In genomic region chr2:170152036-170152686, GRCm38 (mm10) we compare ENCODE assay signal across 11 mouse cellular contexts. TPM values are rescaled to one million over a fixed set of nuclear protein-coding genes. Genes with fewer than 3 reads are reported as not detected.
DNase-seq lines count a peak whose midpoint lies in the region; ATAC-seq and TF ChIP-seq lines count a peak whose summit lies in the region.
"Had no signal": no experiment of that assay in that cellular context is flagged by ENCODE, and none has a peak within 500 bp of the region (broad histone marks: within the 10 kb centered on the region; RNA-seq: fewer than 3 reads in every experiment).

No protein-coding gene starts in this region.

- TF ChIP-seq EP300 in stomach, postnatal 0 days (optimal IDR thresholded peaks at IDR 0.05), result no peak

- ATAC-seq in heart, embryonic 12.5 days (ENCODE audit: insufficient number of reproducible peaks, low FRiP score), result no peak
- ATAC-seq in stomach, embryonic 15.5 days (ENCODE audit: insufficient read depth, low FRiP score, low read depth), result no peak
- no peak for ATAC-seq in stomach, postnatal 0 days (ENCODE audit: low FRiP score, low TSS enrichment)
- ATAC-seq: intestine, postnatal 0 days; midbrain, embryonic 15.5 days had no signal

- 51% methylated on average over 5 of the region's 5 CpGs for WGBS in heart, embryonic 12.5 days
- WGBS in stomach, embryonic 15.5 days, result 46% methylated on average over 5 of the region's 5 CpGs
- 38% methylated on average over 5 of the region's 5 CpGs for WGBS in stomach, postnatal 0 days
- 66% methylated on average over 5 of the region's 5 CpGs for WGBS in limb, embryonic 10.5 days
- WGBS in midbrain, embryonic 10.5 days, result 67% methylated on average over 5 of the region's 5 CpGs

- no peaks in the 10 kb centered on the region for H3K36me3 ChIP-seq in heart, embryonic 12.5 days
- H3K36me3 ChIP-seq in stomach, embryonic 15.5 days, result no peaks in the 10 kb centered on the region
- H3K36me3 ChIP-seq in stomach, postnatal 0 days (ENCODE audit: control insufficient read depth, insufficient read depth, low read length), result no peaks in the 10 kb centered on the region
- H3K36me3 ChIP-seq in limb, embryonic 10.5 days, result no peaks in the 10 kb centered on the region
- H3K36me3 ChIP-seq in midbrain, embryonic 10.5 days, result no peaks in the 10 kb centered on the region
- H3K36me3 ChIP-seq: limb, embryonic 15.5 days; midbrain, embryonic 15.5 days; neural tube, embryonic 13.5 days had no signal

- H3K27ac ChIP-seq in heart, embryonic 12.5 days (ENCODE audit: poor library complexity, severe bottlenecking), result peak overlapping the region; percentile 18; the same call in 1 of the 2 replicates
- peak overlapping the region; percentile 81; the same call in 1 of the 2 replicates for H3K27ac ChIP-seq in stomach, embryonic 15.5 days
- no peak overlapping the region; the same call in 1 of the 2 replicates for H3K27ac ChIP-seq in stomach, postnatal 0 days (replicated peaks)
- H3K27ac ChIP-seq in limb, embryonic 10.5 days, result 0 out of 2 replicates have a peak overlapping the region, but pooled peaks have one; percentile 85
- no peak overlapping the region for H3K27ac ChIP-seq in midbrain, embryonic 10.5 days (replicated peaks)
- H3K27ac ChIP-seq: limb, embryonic 15.5 days; midbrain, embryonic 15.5 days; neural tube, embryonic 13.5 days had no signal

- no peak for DNase-seq in heart, adult 8-10 months (ENCODE audit: low spot score)
- no peak for DNase-seq in stomach, postnatal 0 days (ENCODE audit: low spot score)
- no peak for DNase-seq in limb, embryonic 10.5 days (ENCODE audit: low spot score)
- DNase-seq in midbrain, embryonic 10.5 days (ENCODE audit: low spot score), result no peak
- DNase-seq in left cerebral cortex, adult 8-10 months (ENCODE audit: low spot score in 2 of 2), result no peak

- no peak overlapping the region for H3K4me3 ChIP-seq in heart, embryonic 12.5 days
- H3K4me3 ChIP-seq in stomach, embryonic 15.5 days (replicated peaks), result no peak overlapping the region
- H3K4me3 ChIP-seq in stomach, postnatal 0 days (ENCODE audit: low read depth, low read length), result no peak overlapping the region
- no peak overlapping the region for H3K4me3 ChIP-seq in limb, embryonic 10.5 days
- H3K4me3 ChIP-seq in midbrain, embryonic 10.5 days, result no peak overlapping the region
- H3K4me3 ChIP-seq: midbrain, embryonic 15.5 days; neural tube, embryonic 13.5 days had no signal

- H3K4me2 ChIP-seq in heart, embryonic 12.5 days, result no peak overlapping the region
- no peak overlapping the region for H3K4me2 ChIP-seq in stomach, embryonic 15.5 days
- H3K4me2 ChIP-seq in stomach, postnatal 0 days (replicated peaks; ENCODE audit: low read depth), result no peak overlapping the region
- H3K4me2 ChIP-seq: midbrain, embryonic 15.5 days had no signal

- H3K9me3 ChIP-seq in heart, embryonic 12.5 days (replicated peaks), result no peaks in the 10 kb centered on the region
- H3K9me3 ChIP-seq in stomach, embryonic 15.5 days, result no peaks in the 10 kb centered on the region
- no peaks in the 10 kb centered on the region for H3K9me3 ChIP-seq in stomach, postnatal 0 days (ENCODE audit: control insufficient read depth, low read length)
- no peaks in the 10 kb centered on the region for H3K9me3 ChIP-seq in limb, embryonic 10.5 days (replicated peaks)
- H3K9me3 ChIP-seq in midbrain, embryonic 10.5 days (replicated peaks), result no peaks in the 10 kb centered on the region
- H3K9me3 ChIP-seq: limb, embryonic 15.5 days; midbrain, embryonic 15.5 days; neural tube, embryonic 13.5 days had no signal

- peaks cover 36% of the 10 kb centered on the region for H3K4me1 ChIP-seq in heart, embryonic 12.5 days (replicated peaks)
- H3K4me1 ChIP-seq in stomach, embryonic 15.5 days, result peaks cover 28% of the 10 kb centered on the region
- H3K4me1 ChIP-seq in stomach, postnatal 0 days (replicated peaks; ENCODE audit: control insufficient read depth, insufficient read depth), result no peaks in the 10 kb centered on the region
- H3K4me1 ChIP-seq in limb, embryonic 10.5 days, result peaks cover 40% of the 10 kb centered on the region
- peaks cover 35% of the 10 kb centered on the region for H3K4me1 ChIP-seq in midbrain, embryonic 10.5 days

- no peak for TF ChIP-seq CTCF in stomach, postnatal 0 days (IDR thresholded peaks at IDR 0.05; ENCODE audit: low read depth)

- no peak overlapping the region for H3K9ac ChIP-seq in heart, embryonic 12.5 days
- H3K9ac ChIP-seq in stomach, embryonic 15.5 days, result no peak overlapping the region
- H3K9ac ChIP-seq in stomach, postnatal 0 days (ENCODE audit: low read length), result no peak overlapping the region
- H3K9ac ChIP-seq: limb, embryonic 15.5 days; midbrain, embryonic 15.5 days; neural tube, embryonic 13.5 days had no signal

- H3K27me3 ChIP-seq in heart, embryonic 12.5 days (replicated peaks), result no peaks in the 10 kb centered on the region
- H3K27me3 ChIP-seq in stomach, embryonic 15.5 days (replicated peaks), result no peaks in the 10 kb centered on the region
- H3K27me3 ChIP-seq in stomach, postnatal 0 days (ENCODE audit: control insufficient read depth, insufficient read depth, low read length), result no peaks in the 10 kb centered on the region
- peaks cover 6% of the 10 kb centered on the region; the same call in 1 of the 2 replicates for H3K27me3 ChIP-seq in limb, embryonic 10.5 days (ENCODE audit: low read depth, poor library complexity, severe bottlenecking)
- peaks cover 27% of the 10 kb centered on the region for H3K27me3 ChIP-seq in midbrain, embryonic 10.5 days (ENCODE audit: low read depth, poor library complexity, severe bottlenecking)
- H3K27me3 ChIP-seq: limb, embryonic 15.5 days; midbrain, embryonic 15.5 days had no signal

RNA-seq across cellular contexts. Expression of gene Zfp217, which starts 4.3 kb away (rescaled TPM):
- polyA plus RNA-seq in heart, embryonic 12.5 days (2016; fragmentation: Nextera tagmentation; extraction: Ambion mirVana), result 3.5 and 3.7 TPM in 2 replicates
- total RNA-seq in heart, adult 8-10 months (2022), result 10 to 100 TPM in 1 of 4 experiments, 1 to 10 TPM in 3; 7.4 to 12.0 (median 8.9) TPM
- 3.9 and 4.0 TPM in 2 replicates for polyA plus RNA-seq in stomach, embryonic 15.5 days (2015; fragmentation: Nextera tagmentation; extraction: Ambion mirVana)
- 1.5 and 1.7 TPM in 2 replicates for polyA plus RNA-seq in stomach, postnatal 0 days (2015; fragmentation: Nextera tagmentation; extraction: Ambion mirVana)
- polyA plus RNA-seq in limb, embryonic 10.5 days (2016; fragmentation: Nextera tagmentation; extraction: Ambion mirVana), result 3.9 and 4.1 TPM in 2 replicates
- polyA plus RNA-seq in midbrain, embryonic 10.5 days (2016; fragmentation: Nextera tagmentation; extraction: Ambion mirVana), result 2.8 and 2.9 TPM in 2 replicates
- total RNA-seq in left cerebral cortex, adult 8-10 months (2022), result 1 to 10 TPM; 2.5 to 4.4 (median 3.3) TPM

Comparison
In these comparisons a context has a peak if more than half of its experiments do, and no peak if none do; other contexts are left out.
1. H3K27ac ChIP-seq: peak in heart, embryonic 12.5 days (single experiment), stomach, embryonic 15.5 days (single experiment) and limb, embryonic 10.5 days (single experiment); none in stomach, postnatal 0 days (single experiment) and midbrain, embryonic 10.5 days (single experiment).